Mouse (Mus musculus) left cerebral cortex, adult 11 months (tissue): ENCODE measurements at regions not wholly inside any gene's neighbourhood (a gene's known extent, or its start where the extent isn't known, plus 50 kb on each side); places are given as distances from the start of the nearest gene placed in this dataset.

Source experiments
- DNase-seq: peaks from one replicate; pipeline ENCODE4 v3.0.0; 2022; ENCODE audit warnings: low spot score

GRCm38 (mm10) chr8:126160356-126160975 lies 137.9 kb upstream of the Slc35f3 start:
- DNase-seq: no peak

GRCm38 (mm10) chr8:126162748-126163371 lies 135.5 kb upstream of the Slc35f3 start:
- DNase-seq: peak; percentile 58

- no peak for DNase-seq
These were observed 134.4 kb upstream of the Slc35f3 start for GRCm38 (mm10) chr8:126163954-126164353.

- DNase-seq: no peak
These were observed 132.8 kb upstream of the Slc35f3 start for GRCm38 (mm10) chr8:126165486-126166095.

- no peak for DNase-seq
These were observed 132.0 kb upstream of the Slc35f3 start for GRCm38 (mm10) chr8:126166394-126166793.

GRCm38 (mm10) chr8:126174451-126174850 lies 123.9 kb upstream of the Slc35f3 start:
- DNase-seq: no peak

- DNase-seq: no peak
These were observed 122.1 kb upstream of the Slc35f3 start for GRCm38 (mm10) chr8:126176305-126176704.

- no peak for DNase-seq
These were observed 120.5 kb upstream of the Slc35f3 start for GRCm38 (mm10) chr8:126177855-126178254.

- peak; percentile 16 for DNase-seq
These were observed 109.5 kb upstream of the Slc35f3 start for GRCm38 (mm10) chr8:126188741-126189285.

GRCm38 (mm10) chr8:126195616-126196015 lies 102.7 kb upstream of the Slc35f3 start:
- no peak for DNase-seq

- DNase-seq: no peak
These were observed 87.8 kb upstream of the Slc35f3 start for GRCm38 (mm10) chr8:126210561-126210960.

GRCm38 (mm10) chr8:126212802-126213201 lies 85.6 kb upstream of the Slc35f3 start:
- peak; percentile 21 for DNase-seq

GRCm38 (mm10) chr8:126214571-126214970 lies 83.8 kb upstream of the Slc35f3 start:
- no peak for DNase-seq

GRCm38 (mm10) chr8:126216391-126216790 lies 82.0 kb upstream of the Slc35f3 start:
- no peak for DNase-seq

- DNase-seq: no peak
These were observed 76.7 kb upstream of the Slc35f3 start for GRCm38 (mm10) chr8:126221631-126222030.

GRCm38 (mm10) chr8:126231801-126232200 lies 66.6 kb upstream of the Slc35f3 start:
- no peak for DNase-seq

GRCm38 (mm10) chr8:126232521-126232920 lies 65.8 kb upstream of the Slc35f3 start:
- DNase-seq: no peak

- no peak for DNase-seq
These were observed 58.7 kb upstream of the Slc35f3 start for GRCm38 (mm10) chr8:126239684-126240083.

GRCm38 (mm10) chr8:126244321-126244720 lies 54.0 kb upstream of the Slc35f3 start:
- no peak for DNase-seq
